Mouse (Mus musculus) lung, postnatal 0 days (tissue): Measurements from ENCODE around the gene Tox4.

Experiments
- CTCF ChIP-seq: IDR thresholded peaks from 2 replicates; pipeline ENCODE4 v1.5.1; 2016; ENCODE audit warnings: antibody characterized with exemption, mild to moderate bottlenecking
- EP300 ChIP-seq: IDR thresholded peaks from 2 replicates; pipeline ENCODE4 v1.6.1; 2016; ENCODE audit warnings: antibody characterized with exemption, mild to moderate bottlenecking, control low read depth

DNA sequence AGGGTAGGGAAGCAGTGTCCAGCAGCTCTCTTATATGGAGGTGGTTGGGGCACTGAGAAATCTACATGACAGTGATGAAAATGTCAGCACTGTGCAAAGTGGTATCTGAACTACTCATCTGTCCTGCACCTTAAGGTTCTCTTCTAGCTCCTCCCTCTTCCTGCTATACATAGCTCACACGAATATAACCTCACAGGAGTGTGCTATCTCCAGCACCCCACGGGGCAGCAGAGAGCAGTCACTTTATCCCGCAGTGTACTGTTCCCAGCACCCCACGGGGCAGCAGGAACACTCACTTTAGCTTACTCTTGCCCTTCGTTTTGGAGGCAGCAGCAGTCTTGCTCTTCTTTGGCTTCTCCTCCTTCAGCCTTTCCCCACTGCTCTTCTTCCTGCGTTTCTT, 46.7 kb upstream of the Tox4 start:
- no peak for TF ChIP-seq CTCF
- no peak for TF ChIP-seq EP300
